Mouse (Mus musculus): ENCODE data around the gene Ankrd13c. TPM values are rescaled to one million over a fixed set of nuclear protein-coding genes. Genes with fewer than 3 reads are reported as not detected.

Ankrd13c gene
- 19.2 TPM for polyA plus RNA-seq (2014; fragmentation: Illumina TruSeq; extraction: RNeasy Lipid Tissue Mini Kit (QIAGEN cat#74804); ENCODE audit: insufficient read depth, low read depth, low replicate concordance)

GRCm38 (mm10) chr3:157946843-157947358 is at the start of gene Ankrd13c:
Ankrd13c (plus strand) TSS chr3:157947239.

DNA sequence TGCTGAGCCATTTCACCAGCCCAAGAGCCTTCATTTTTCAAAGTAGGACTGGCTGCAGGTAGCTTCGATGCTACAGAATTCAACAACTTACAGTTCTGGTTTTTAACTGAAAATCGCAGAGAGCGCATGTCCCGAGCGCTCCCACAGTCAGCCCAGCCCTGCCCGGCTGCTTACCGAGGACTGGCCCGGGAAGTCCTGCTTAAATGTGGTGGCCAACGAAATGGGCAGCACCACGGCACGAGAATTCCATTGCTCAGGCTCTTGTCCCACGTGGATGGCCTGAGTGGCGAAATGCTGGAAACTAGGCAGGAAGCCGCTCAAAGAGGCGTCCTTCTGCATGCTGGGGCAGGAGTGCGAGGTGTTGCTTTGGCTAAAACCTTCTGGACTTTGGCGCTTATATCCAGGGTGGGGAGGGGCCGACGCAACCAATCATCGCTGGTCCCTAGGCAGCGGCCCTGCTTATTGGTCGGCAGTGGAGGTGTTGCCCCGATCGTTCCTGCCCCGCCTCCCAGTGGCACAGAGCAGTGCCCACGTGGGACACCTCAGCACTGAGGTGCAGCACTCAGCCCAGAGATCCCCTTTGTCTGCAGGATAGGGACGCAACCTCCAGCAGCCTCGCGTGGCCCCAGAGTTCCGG is 22.2 kb upstream of the Ankrd13c start, which contains the start of gene Cth:
Cth (minus strand) TSS at position 386 of the 637 bp plus-strand sequence.

GRCm38 (mm10) chr3:158036329-158036988 is 89.4 kb downstream of the Ankrd13c start, which contains the start of the genes Srsf11 and Lrrc40:
Srsf11 (minus strand) TSS chr3:158036639.
Lrrc40 (plus strand) TSS chr3:158036662.

Other genes starting within 250 kb of the Ankrd13c start
- 10.3 TPM for gene Cth, start 22.2 kb upstream of the Ankrd13c start, polyA plus RNA-seq (2014; fragmentation: Illumina TruSeq; extraction: RNeasy Lipid Tissue Mini Kit (QIAGEN cat#74804); ENCODE audit: insufficient read depth, low read depth, low replicate concordance)
- 50.7 TPM for gene Srsf11, start 89.4 kb downstream of the Ankrd13c start, polyA plus RNA-seq (2014; fragmentation: Illumina TruSeq; extraction: RNeasy Lipid Tissue Mini Kit (QIAGEN cat#74804); ENCODE audit: insufficient read depth, low read depth, low replicate concordance)
- gene Lrrc40, start 89.4 kb downstream of the Ankrd13c start, polyA plus RNA-seq (2014; fragmentation: Illumina TruSeq; extraction: RNeasy Lipid Tissue Mini Kit (QIAGEN cat#74804); ENCODE audit: insufficient read depth, low read depth, low replicate concordance) = 7.5 TPM